Mouse (Mus musculus): ENCODE data around the gene Gm4952. TPM values are rescaled to one million over a fixed set of nuclear protein-coding genes. Genes with fewer than 3 reads are reported as not detected.

Gm4952 gene
- polyA plus RNA-seq, 1 experiment: not detected

- Histone ChIP-seq H3K79me2 (ENCODE audit: control insufficient read depth, insufficient read depth) (no peaks in the 10 kb centered on the region), H3K36me3 (ENCODE audit: control insufficient read depth, insufficient read depth) (no peaks in the 10 kb centered on the region), H3ac (ENCODE audit: control insufficient read depth, insufficient read length) (no peak overlapping the region), H3K4me3 (no peak overlapping the region), H3K27me3 (ENCODE audit: control insufficient read depth, insufficient read depth, insufficient read length) (no peaks in the 10 kb centered on the region), H3K4me2 (ENCODE audit: low read depth) (no peak overlapping the region)
- no peak for TF ChIP-seq CEBPB (IDR thresholded peaks at IDR 0.05; ENCODE audit: insufficient read depth, poor library complexity, severe bottlenecking)
- no peak for TF ChIP-seq MYOG (IDR thresholded peaks at IDR 0.05; ENCODE audit: control insufficient read depth in 1 of 3, insufficient read depth in 1 of 3, insufficient read length in 2 of 3, low read depth in 2 of 3)
- TF ChIP-seq TCF12 (IDR thresholded peaks at IDR 0.05; ENCODE audit: insufficient read depth, poor library complexity, severe bottlenecking): no peak
- TF ChIP-seq POLR2A (IDR thresholded peaks at IDR 0.05; ENCODE audit: insufficient read length, low read depth): no peak
- TF ChIP-seq POLR2AphosphoS2 (IDR thresholded peaks at IDR 0.05; ENCODE audit: insufficient read length, low read depth): no peak
- TF ChIP-seq TCF3 (IDR thresholded peaks at IDR 0.05; ENCODE audit: insufficient read length, low read depth): no peak
- no peak for TF ChIP-seq SRF (IDR thresholded peaks at IDR 0.05; ENCODE audit: control insufficient read depth, insufficient read length, low read depth)
- TF ChIP-seq USF1 (IDR thresholded peaks at IDR 0.05; ENCODE audit: low read depth): no peak
- no peak for TF ChIP-seq MYOD1 (IDR thresholded peaks at IDR 0.05; ENCODE audit: control insufficient read depth in 1 of 3, insufficient read length in 2 of 3, low read depth in 2 of 3)
- TF ChIP-seq REST (IDR thresholded peaks at IDR 0.05; ENCODE audit: insufficient read depth, insufficient read length): no peak
- no peak for TF ChIP-seq MAX (IDR thresholded peaks at IDR 0.05; ENCODE audit: low read depth)
- no peak for TF ChIP-seq E2F4 (IDR thresholded peaks at IDR 0.05; ENCODE audit: insufficient read depth)
Measured at GRCm38 (mm10) chr19:12634259-12634658, 34.5 kb downstream of the Gm4952 start.

- no peak overlapping the region for H3ac ChIP-seq (ENCODE audit: control insufficient read depth, insufficient read length)
- no peak for TF ChIP-seq E2F4 (IDR thresholded peaks at IDR 0.05; ENCODE audit: insufficient read depth)
- no peak for TF ChIP-seq REST (IDR thresholded peaks at IDR 0.05; ENCODE audit: insufficient read depth, insufficient read length)
- no peak for TF ChIP-seq SRF (IDR thresholded peaks at IDR 0.05; ENCODE audit: control insufficient read depth, insufficient read length, low read depth)
- TF ChIP-seq TCF3 (IDR thresholded peaks at IDR 0.05; ENCODE audit: insufficient read length, low read depth): no peak
- no peak for TF ChIP-seq TCF12 (IDR thresholded peaks at IDR 0.05; ENCODE audit: insufficient read depth, poor library complexity, severe bottlenecking)
- TF ChIP-seq CEBPB (IDR thresholded peaks at IDR 0.05; ENCODE audit: insufficient read depth, poor library complexity, severe bottlenecking): no peak
- no peak for TF ChIP-seq POLR2A (IDR thresholded peaks at IDR 0.05; ENCODE audit: insufficient read length, low read depth)
- TF ChIP-seq MYOG (IDR thresholded peaks at IDR 0.05; ENCODE audit: control insufficient read depth in 1 of 3, insufficient read depth in 1 of 3, insufficient read length in 2 of 3, low read depth in 2 of 3): no peak
- TF ChIP-seq MAX (IDR thresholded peaks at IDR 0.05; ENCODE audit: low read depth): no peak
- TF ChIP-seq USF1 (IDR thresholded peaks at IDR 0.05; ENCODE audit: low read depth): no peak
- TF ChIP-seq MYOD1 (IDR thresholded peaks at IDR 0.05; ENCODE audit: control insufficient read depth in 1 of 3, insufficient read length in 2 of 3, low read depth in 2 of 3): no peak
- no peak for TF ChIP-seq POLR2AphosphoS2 (IDR thresholded peaks at IDR 0.05; ENCODE audit: insufficient read length, low read depth)
- H3K4me2 ChIP-seq (ENCODE audit: low read depth): no peak overlapping the region
- H3K36me3 ChIP-seq (ENCODE audit: control insufficient read depth, insufficient read depth): no peaks in the 10 kb centered on the region
- H3K79me2 ChIP-seq (ENCODE audit: control insufficient read depth, insufficient read depth): no peaks in the 10 kb centered on the region
- H3K4me3 ChIP-seq: no peak overlapping the region
- H3K27me3 ChIP-seq (ENCODE audit: control insufficient read depth, insufficient read depth, insufficient read length): no peaks in the 10 kb centered on the region
Measured at GRCm38 (mm10) chr19:12634963-12635362, 35.2 kb downstream of the Gm4952 start.

GRCm38 (mm10) chr19:12636863-12637262 lies 37.1 kb downstream of the Gm4952 start:
- TF ChIP-seq POLR2AphosphoS2 (IDR thresholded peaks at IDR 0.05; ENCODE audit: insufficient read length, low read depth) (no peak), TCF12 (IDR thresholded peaks at IDR 0.05; ENCODE audit: insufficient read depth, poor library complexity, severe bottlenecking) (no peak), MYOG (IDR thresholded peaks at IDR 0.05; ENCODE audit: control insufficient read depth in 1 of 3, insufficient read depth in 1 of 3, insufficient read length in 2 of 3, low read depth in 2 of 3) (no peak), POLR2A (IDR thresholded peaks at IDR 0.05; ENCODE audit: insufficient read length, low read depth) (no peak), MYOD1 (IDR thresholded peaks at IDR 0.05; ENCODE audit: control insufficient read depth in 1 of 3, insufficient read length in 2 of 3, low read depth in 2 of 3) (no peak), MAX (IDR thresholded peaks at IDR 0.05; ENCODE audit: low read depth) (no peak), TCF3 (IDR thresholded peaks at IDR 0.05; ENCODE audit: insufficient read length, low read depth) (no peak), E2F4 (IDR thresholded peaks at IDR 0.05; ENCODE audit: insufficient read depth) (no peak), SRF (IDR thresholded peaks at IDR 0.05; ENCODE audit: control insufficient read depth, insufficient read length, low read depth) (no peak), REST (IDR thresholded peaks at IDR 0.05; ENCODE audit: insufficient read depth, insufficient read length) (no peak), USF1 (IDR thresholded peaks at IDR 0.05; ENCODE audit: low read depth) (no peak), CEBPB (IDR thresholded peaks at IDR 0.05; ENCODE audit: insufficient read depth, poor library complexity, severe bottlenecking) (no peak)
- H3K4me2 ChIP-seq (ENCODE audit: low read depth): no peak overlapping the region
- no peaks in the 10 kb centered on the region for H3K79me2 ChIP-seq (ENCODE audit: control insufficient read depth, insufficient read depth)
- H3ac ChIP-seq (ENCODE audit: control insufficient read depth, insufficient read length): no peak overlapping the region
- no peak overlapping the region for H3K4me3 ChIP-seq
- no peaks in the 10 kb centered on the region for H3K27me3 ChIP-seq (ENCODE audit: control insufficient read depth, insufficient read depth, insufficient read length)
- no peaks in the 10 kb centered on the region for H3K36me3 ChIP-seq (ENCODE audit: control insufficient read depth, insufficient read depth)

GRCm38 (mm10) chr19:12638049-12638448 lies 38.3 kb downstream of the Gm4952 start:
- Histone ChIP-seq H3K27me3 (ENCODE audit: control insufficient read depth, insufficient read depth, insufficient read length) (no peaks in the 10 kb centered on the region), H3K36me3 (ENCODE audit: control insufficient read depth, insufficient read depth) (no peaks in the 10 kb centered on the region), H3K79me2 (ENCODE audit: control insufficient read depth, insufficient read depth) (no peaks in the 10 kb centered on the region), H3ac (ENCODE audit: control insufficient read depth, insufficient read length) (no peak overlapping the region), H3K4me3 (no peak overlapping the region), H3K4me2 (ENCODE audit: low read depth) (no peak overlapping the region)
- no peak for TF ChIP-seq TCF12 (IDR thresholded peaks at IDR 0.05; ENCODE audit: insufficient read depth, poor library complexity, severe bottlenecking)
- TF ChIP-seq TCF3 (IDR thresholded peaks at IDR 0.05; ENCODE audit: insufficient read length, low read depth): no peak
- TF ChIP-seq MYOG (IDR thresholded peaks at IDR 0.05; ENCODE audit: control insufficient read depth in 1 of 3, insufficient read depth in 1 of 3, insufficient read length in 2 of 3, low read depth in 2 of 3): no peak
- TF ChIP-seq MAX (IDR thresholded peaks at IDR 0.05; ENCODE audit: low read depth): no peak
- TF ChIP-seq CEBPB (IDR thresholded peaks at IDR 0.05; ENCODE audit: insufficient read depth, poor library complexity, severe bottlenecking): no peak
- TF ChIP-seq POLR2A (IDR thresholded peaks at IDR 0.05; ENCODE audit: insufficient read length, low read depth): no peak
- TF ChIP-seq POLR2AphosphoS2 (IDR thresholded peaks at IDR 0.05; ENCODE audit: insufficient read length, low read depth): no peak
- TF ChIP-seq SRF (IDR thresholded peaks at IDR 0.05; ENCODE audit: control insufficient read depth, insufficient read length, low read depth): no peak
- TF ChIP-seq MYOD1 (IDR thresholded peaks at IDR 0.05; ENCODE audit: control insufficient read depth in 1 of 3, insufficient read length in 2 of 3, low read depth in 2 of 3): no peak
- TF ChIP-seq REST (IDR thresholded peaks at IDR 0.05; ENCODE audit: insufficient read depth, insufficient read length): no peak
- no peak for TF ChIP-seq USF1 (IDR thresholded peaks at IDR 0.05; ENCODE audit: low read depth)
- TF ChIP-seq E2F4 (IDR thresholded peaks at IDR 0.05; ENCODE audit: insufficient read depth): no peak

All from myocyte (in vitro differentiated cells).